Mouse (Mus musculus) myocyte (in vitro differentiated cells): ENCODE results near the gene Pak1ip1. TPM values are rescaled to one million over a fixed set of nuclear protein-coding genes. Genes with fewer than 3 reads are reported as not detected.

Experiments
- H3K27me3 ChIP-seq: one replicate; pipeline ENCODE4 v1.6.1; 2011; ENCODE audit not compliant: control insufficient read depth, insufficient read depth, insufficient read length
- H3K36me3 ChIP-seq: one replicate; pipeline ENCODE4 v1.6.1; 2011; ENCODE audit not compliant: control insufficient read depth, insufficient read depth
- H3K4me2 ChIP-seq: one replicate; pipeline ENCODE4 v1.6.1; 2011; ENCODE audit warnings: low read depth, control low read depth
- H3K4me3 ChIP-seq: one replicate; pipeline ENCODE4 v1.5.1; 2011; ENCODE audit warnings: mild to moderate bottlenecking, control low read depth, moderate library complexity
- H3K79me2 ChIP-seq: one replicate; pipeline ENCODE4 v1.6.1; 2011; ENCODE audit not compliant: control insufficient read depth, insufficient read depth
- H3ac ChIP-seq: one replicate; pipeline ENCODE4 v1.6.1; 2011; ENCODE audit not compliant: control insufficient read depth, insufficient read length
- CEBPB ChIP-seq: IDR thresholded peaks from 2 replicates; pipeline ENCODE4 v1.6.1; 2011; ENCODE audit warnings: mild to moderate bottlenecking, moderate library complexity; ENCODE audit not compliant: poor library complexity, insufficient read depth, severe bottlenecking
- E2F4 ChIP-seq: IDR thresholded peaks from one replicate; pipeline ENCODE4 v1.6.1; 2011; ENCODE audit warnings: mild to moderate bottlenecking, control low read depth, moderate library complexity; ENCODE audit not compliant: insufficient read depth
- MAX ChIP-seq: IDR thresholded peaks from one replicate; pipeline ENCODE4 v1.6.1; 2011; ENCODE audit warnings: low read depth, mild to moderate bottlenecking, control low read depth
- MYOD1 ChIP-seq, 3 experiments: IDR thresholded peaks; one replicate each; pipeline ENCODE4 v1.6.1; 2011; ENCODE audit warnings: control low read depth in 2 of 3, low read depth in 2 of 3, mild to moderate bottlenecking in 2 of 3, moderate library complexity in 1 of 3; ENCODE audit not compliant: insufficient read length in 2 of 3, control insufficient read depth in 1 of 3
- MYOG ChIP-seq, 3 experiments: IDR thresholded peaks; one replicate each; pipeline ENCODE4 v1.6.1; 2011; ENCODE audit warnings: control low read depth in 2 of 3, low read depth in 2 of 3, mild to moderate bottlenecking in 2 of 3; ENCODE audit not compliant: insufficient read length in 2 of 3, control insufficient read depth in 1 of 3, insufficient read depth in 1 of 3
- POLR2A ChIP-seq: IDR thresholded peaks from one replicate; pipeline ENCODE4 v1.6.1; 2011; ENCODE audit warnings: low read depth, mild to moderate bottlenecking, control low read depth, moderate library complexity; ENCODE audit not compliant: insufficient read length
- POLR2AphosphoS2 ChIP-seq: IDR thresholded peaks from one replicate; pipeline ENCODE4 v1.6.1; 2011; ENCODE audit warnings: low read depth, control low read depth; ENCODE audit not compliant: insufficient read length
- REST ChIP-seq: IDR thresholded peaks from one replicate; pipeline ENCODE4 v1.6.1; 2011; ENCODE audit warnings: mild to moderate bottlenecking, control low read depth, moderate library complexity; ENCODE audit not compliant: insufficient read depth, insufficient read length
- SRF ChIP-seq: IDR thresholded peaks from one replicate; pipeline ENCODE4 v1.6.1; 2011; ENCODE audit warnings: low read depth; ENCODE audit not compliant: control insufficient read depth, insufficient read length
- TCF12 ChIP-seq: IDR thresholded peaks from one replicate; pipeline ENCODE4 v1.6.1; 2011; ENCODE audit warnings: mild to moderate bottlenecking, control low read depth; ENCODE audit not compliant: poor library complexity, insufficient read depth, severe bottlenecking
- TCF3 ChIP-seq: IDR thresholded peaks from one replicate; pipeline ENCODE4 v1.6.1; 2011; ENCODE audit warnings: low read depth, control low read depth; ENCODE audit not compliant: insufficient read length
- USF1 ChIP-seq: IDR thresholded peaks from one replicate; pipeline ENCODE4 v1.6.1; 2011; ENCODE audit warnings: low read depth, mild to moderate bottlenecking, control low read depth, moderate library complexity
- polyA plus RNA-seq: library from polyadenylated mRNA; unstranded; fragments of >200 nt; fragmentation: generic; extraction: Trizol; gene quantifications from one replicate; pipeline ENCODE4 v1.2.1, GENCODE M21; 2012; ENCODE audit warnings: missing spikeins

The Pak1ip1 gene
- polyA plus RNA-seq, 1 experiment, result 66.3 TPM

DNA sequence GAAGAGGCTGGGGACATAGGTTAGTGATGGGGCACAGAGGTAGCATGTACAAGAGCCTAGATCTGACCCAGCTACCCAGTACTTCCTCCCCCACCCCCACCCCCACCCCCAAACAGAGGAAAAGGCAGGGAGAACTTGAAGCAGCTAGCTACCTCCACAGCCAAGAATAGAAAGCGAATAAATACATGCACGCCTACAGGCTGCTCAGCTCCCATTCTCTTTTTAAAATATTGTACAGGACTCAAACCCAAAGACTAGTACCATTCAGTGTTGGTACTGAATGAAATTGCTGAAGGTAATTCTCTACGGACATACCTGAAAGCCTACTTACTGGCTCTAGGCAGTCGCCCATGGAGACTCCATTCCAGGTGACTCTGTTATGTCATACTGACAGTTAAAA lies 41.7 kb downstream of the Pak1ip1 start:
- H3K79me2 ChIP-seq, result no peaks in the 10 kb centered on the region

DNA sequence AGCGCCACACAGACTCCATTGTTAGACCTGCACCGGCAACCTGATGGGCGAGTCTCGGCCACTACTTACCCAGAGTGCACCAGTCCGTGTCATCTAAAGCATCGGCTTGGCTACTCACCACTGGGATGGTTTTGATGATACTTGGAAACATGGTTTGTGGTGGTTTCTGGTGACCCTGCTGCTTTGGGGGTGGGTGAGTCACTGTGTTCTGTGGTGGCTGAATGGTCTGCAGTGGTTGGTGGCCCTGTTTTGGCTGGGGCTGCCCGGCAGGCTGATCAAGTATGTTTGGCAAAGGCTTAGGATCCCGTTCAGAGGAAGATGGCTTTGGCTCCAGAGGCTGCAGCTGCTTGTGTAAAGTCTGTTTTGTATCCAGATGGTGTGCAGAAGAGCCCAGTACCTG lies 45.1 kb downstream of the Pak1ip1 start:
- H3K79me2 ChIP-seq, result no peaks in the 10 kb centered on the region

More for the DNA sequence above, 41.7 kb downstream of the Pak1ip1 start:
- no peak for TF ChIP-seq REST
- no peak for TF ChIP-seq MYOD1 (IDR thresholded peaks at IDR 0.05; ENCODE audit: control insufficient read depth in 1 of 3, insufficient read length in 2 of 3, low read depth in 2 of 3)
- no peak for TF ChIP-seq TCF3
- TF ChIP-seq TCF12, result no peak
- no peak for TF ChIP-seq MYOG (IDR thresholded peaks at IDR 0.05; ENCODE audit: control insufficient read depth in 1 of 3, insufficient read depth in 1 of 3, insufficient read length in 2 of 3, low read depth in 2 of 3)
- no peak for TF ChIP-seq POLR2AphosphoS2
- no peak for TF ChIP-seq E2F4
- no peak for TF ChIP-seq SRF
- no peak for TF ChIP-seq CEBPB
- no peaks in the 10 kb centered on the region for H3K36me3 ChIP-seq
- no peak overlapping the region for H3ac ChIP-seq
- peaks cover 22% of the 10 kb centered on the region for H3K27me3 ChIP-seq
- no peak overlapping the region for H3K4me2 ChIP-seq
- no peak overlapping the region for H3K4me3 ChIP-seq

DNA sequence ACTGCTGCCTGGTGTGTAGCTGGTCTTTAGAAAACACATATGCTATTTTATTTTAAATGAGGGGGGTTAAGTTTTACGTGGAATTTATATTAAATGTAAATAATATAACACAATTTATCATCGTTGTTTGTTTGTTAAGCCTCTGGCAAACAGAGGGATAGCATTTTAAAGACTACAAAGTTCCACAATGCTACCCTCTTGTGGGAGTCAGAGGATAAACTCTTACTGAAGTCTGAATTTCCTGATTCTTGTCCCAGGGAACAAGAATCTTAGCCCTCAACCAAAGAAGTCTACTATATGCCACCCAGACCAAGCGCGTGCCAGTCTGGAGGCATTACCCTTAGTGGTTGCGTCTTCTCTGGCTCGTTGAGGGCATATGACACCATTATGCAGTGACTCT lies 46.5 kb downstream of the Pak1ip1 start:
- TF ChIP-seq SRF (no peak), POLR2A (no peak), USF1 (no peak), TCF3 (no peak), CEBPB (no peak), TCF12 (no peak), MYOD1 (IDR thresholded peaks at IDR 0.05; ENCODE audit: control insufficient read depth in 1 of 3, insufficient read length in 2 of 3, low read depth in 2 of 3) (no peak), POLR2AphosphoS2 (no peak), MAX (no peak), E2F4 (no peak), REST (no peak), MYOG (IDR thresholded peaks at IDR 0.05; ENCODE audit: control insufficient read depth in 1 of 3, insufficient read depth in 1 of 3, insufficient read length in 2 of 3, low read depth in 2 of 3) (no peak)

More for the DNA sequence above, 45.1 kb downstream of the Pak1ip1 start:
- Histone ChIP-seq H3K4me3 (no peak overlapping the region), H3K27me3 (peaks cover 24% of the 10 kb centered on the region), H3ac (no peak overlapping the region), H3K36me3 (no peaks in the 10 kb centered on the region), H3K4me2 (no peak overlapping the region)
- TF ChIP-seq SRF (no peak), MYOD1 (IDR thresholded peaks at IDR 0.05; ENCODE audit: control insufficient read depth in 1 of 3, insufficient read length in 2 of 3, low read depth in 2 of 3) (no peak), POLR2AphosphoS2 (no peak), POLR2A (no peak), CEBPB (no peak), MAX (no peak), REST (no peak), TCF3 (no peak), TCF12 (no peak), MYOG (IDR thresholded peaks at IDR 0.05; ENCODE audit: control insufficient read depth in 1 of 3, insufficient read depth in 1 of 3, insufficient read length in 2 of 3, low read depth in 2 of 3) (no peak), E2F4 (no peak), USF1 (no peak)

DNA sequence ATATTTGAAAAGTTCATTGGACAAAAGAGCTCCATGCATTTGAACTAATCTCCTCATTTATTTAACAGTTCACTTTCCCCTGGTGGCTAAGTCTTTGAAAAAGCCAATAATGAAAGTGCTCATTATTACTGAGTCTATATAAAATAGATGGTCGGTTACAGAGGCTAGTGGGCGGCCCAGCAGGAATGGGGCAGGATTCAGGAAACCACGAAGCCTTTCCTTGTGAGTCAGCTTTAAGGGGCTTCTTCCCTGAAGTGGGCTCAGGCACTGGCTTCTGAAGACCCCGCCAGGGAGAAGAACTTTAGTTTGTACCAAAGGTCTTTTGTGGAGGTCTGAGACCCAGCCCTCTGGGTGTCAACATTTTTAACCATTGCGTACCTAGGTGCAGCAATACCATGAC lies 51.1 kb downstream of the Pak1ip1 start:
- Histone ChIP-seq H3K36me3 (no peaks in the 10 kb centered on the region), H3ac (no peak overlapping the region), H3K4me3 (no peak overlapping the region), H3K4me2 (no peak overlapping the region), H3K79me2 (no peaks in the 10 kb centered on the region), H3K27me3 (peaks cover 23% of the 10 kb centered on the region)
- TF ChIP-seq MYOG (IDR thresholded peaks at IDR 0.05; ENCODE audit: control insufficient read depth in 1 of 3, insufficient read depth in 1 of 3, insufficient read length in 2 of 3, low read depth in 2 of 3) (no peak), SRF (no peak), POLR2A (no peak), REST (no peak), MAX (no peak), E2F4 (no peak), CEBPB (no peak)

More for the DNA sequence above, 46.5 kb downstream of the Pak1ip1 start:
- Histone ChIP-seq H3K36me3 (no peaks in the 10 kb centered on the region), H3K4me2 (no peak overlapping the region), H3K4me3 (no peak overlapping the region), H3K27me3 (peaks cover 14% of the 10 kb centered on the region), H3ac (no peak overlapping the region), H3K79me2 (no peaks in the 10 kb centered on the region)

Other genes starting within 250 kb of the Pak1ip1 start
- 5.3 TPM for gene Gcnt2, start 141.3 kb upstream of the Pak1ip1 start, polyA plus RNA-seq
- 201 TPM for gene Tmem14c, start 15.3 kb downstream of the Pak1ip1 start, polyA plus RNA-seq
- 0.01 TPM for gene Mak, start 78.7 kb downstream of the Pak1ip1 start, polyA plus RNA-seq
- not detected for gene Gcm2, start 110.0 kb downstream of the Pak1ip1 start, polyA plus RNA-seq
- not detected for gene Sycp2l, start 113.3 kb downstream of the Pak1ip1 start, polyA plus RNA-seq
- not detected for gene Elovl2, start 219.4 kb downstream of the Pak1ip1 start, polyA plus RNA-seq
- 11.1 TPM for gene Smim13, start 248.8 kb downstream of the Pak1ip1 start, polyA plus RNA-seq